Mouse (Mus musculus) C2C12 (cell line): ENCODE measurements at regions not wholly inside any gene's neighbourhood (a gene's known extent, or its start where the extent isn't known, plus 50 kb on each side); places are given as distances from the start of the nearest gene placed in this dataset.
"Not testable (repeated sequence)": the region's sequence is repeated elsewhere in the genome, so short reads cannot be mapped to it uniquely, and the experiment has no call there.

Experiments
- H3K27me3 ChIP-seq: one replicate; pipeline ENCODE4 v1.6.1; 2011; ENCODE audit not compliant: control insufficient read depth, insufficient read depth, insufficient read length
- H3K36me3 ChIP-seq: one replicate; pipeline ENCODE4 v1.6.1; 2011; ENCODE audit not compliant: control insufficient read depth, insufficient read depth
- H3K4me3 ChIP-seq: one replicate; pipeline ENCODE4 v1.5.1; 2011; ENCODE audit warnings: mild to moderate bottlenecking, control low read depth; ENCODE audit not compliant: poor library complexity, insufficient read depth, severe bottlenecking
- H3K79me2 ChIP-seq: one replicate; pipeline ENCODE4 v1.6.1; 2011; ENCODE audit not compliant: control insufficient read depth, insufficient read depth
- H3K79me3 ChIP-seq: one replicate; pipeline ENCODE4 v1.6.1; 2011; ENCODE audit warnings: low read depth, control low read depth
- H3ac ChIP-seq: one replicate; pipeline ENCODE3; 2011; ENCODE audit warnings: low read depth; ENCODE audit not compliant: control insufficient read depth, insufficient read length
- CEBPB ChIP-seq: IDR thresholded peaks from one replicate; pipeline ENCODE4 v1.6.1; 2011; ENCODE audit warnings: low read depth, mild to moderate bottlenecking, control low read depth, moderate library complexity
- CTCF ChIP-seq: IDR thresholded peaks from one replicate; pipeline ENCODE4 v1.5.1; 2011; ENCODE audit not compliant: control insufficient read depth, insufficient read depth, insufficient read length
- FOSL1 ChIP-seq: IDR thresholded peaks from one replicate; pipeline ENCODE4 v1.8.0; 2011; ENCODE audit warnings: mild to moderate bottlenecking, low read length; ENCODE audit not compliant: poor library complexity, insufficient read depth, severe bottlenecking
- MAX ChIP-seq: IDR thresholded peaks from one replicate; pipeline ENCODE4 v1.6.1; 2011; ENCODE audit warnings: mild to moderate bottlenecking, control low read depth
- MYOD1 ChIP-seq: IDR thresholded peaks from one replicate; pipeline ENCODE4 v1.6.1; 2011; ENCODE audit warnings: low read depth; ENCODE audit not compliant: control insufficient read depth, insufficient read length
- MYOG ChIP-seq: IDR thresholded peaks from one replicate; pipeline ENCODE4 v1.6.1; 2011; ENCODE audit not compliant: control insufficient read depth, insufficient read length; ENCODE audit errors: extremely low read depth
- USF1 ChIP-seq: IDR thresholded peaks from one replicate; pipeline ENCODE4 v1.6.1; 2011; ENCODE audit warnings: low read depth, mild to moderate bottlenecking, control low read depth, moderate library complexity

GRCm38 (mm10) chr3:21728019-21728418, 348.4 kb upstream of the Tbl1xr1 start:
- H3ac ChIP-seq = no peak overlapping the region
- no peaks in the 10 kb centered on the region for H3K36me3 ChIP-seq
- H3K79me2 ChIP-seq = no peaks in the 10 kb centered on the region
- no peaks in the 10 kb centered on the region for H3K79me3 ChIP-seq
- no peak for TF ChIP-seq CEBPB
- TF ChIP-seq MAX = no peak
- TF ChIP-seq FOSL1 = no peak
- TF ChIP-seq CTCF = no peak
- TF ChIP-seq USF1 = no peak
- TF ChIP-seq MYOD1 = no peak
- no peak for TF ChIP-seq MYOG
- H3K27me3 ChIP-seq = no peaks in the 10 kb centered on the region
- no peak overlapping the region for H3K4me3 ChIP-seq

GRCm38 (mm10) chr3:21729328-21729727, 347.1 kb upstream of the Tbl1xr1 start:
- TF ChIP-seq MYOG (no peak), FOSL1 (no peak), MAX (no peak), MYOD1 (no peak), CEBPB (no peak), CTCF (no peak), USF1 (no peak)
- Histone ChIP-seq H3K36me3 (no peaks in the 10 kb centered on the region), H3K4me3 (no peak overlapping the region), H3K79me2 (no peaks in the 10 kb centered on the region), H3K27me3 (no peaks in the 10 kb centered on the region), H3K79me3 (no peaks in the 10 kb centered on the region), H3ac (no peak overlapping the region)

GRCm38 (mm10) chr3:21735688-21736087, 340.8 kb upstream of the Tbl1xr1 start:
- not testable (repeated sequence) for H3K36me3 ChIP-seq, H3K4me3 ChIP-seq, H3K79me2 ChIP-seq, H3ac ChIP-seq, H3K27me3 ChIP-seq, H3K79me3 ChIP-seq

GRCm38 (mm10) chr3:21739720-21740119, 336.7 kb upstream of the Tbl1xr1 start:
- Histone ChIP-seq H3K36me3 (no peaks in the 10 kb centered on the region), H3K79me2 (no peaks in the 10 kb centered on the region), H3K4me3 (no peak overlapping the region), H3K79me3 (no peaks in the 10 kb centered on the region), H3K27me3 (no peaks in the 10 kb centered on the region), H3ac (no peak overlapping the region)
- TF ChIP-seq FOSL1 = no peak

GRCm38 (mm10) chr3:21744107-21744506, 332.3 kb upstream of the Tbl1xr1 start:
- no peaks in the 10 kb centered on the region for H3K27me3 ChIP-seq
- TF ChIP-seq USF1 (no peak), MYOD1 (no peak), MYOG (no peak), CTCF (no peak), CEBPB (no peak), FOSL1 (no peak), MAX (no peak)
- H3ac ChIP-seq = no peak overlapping the region

GRCm38 (mm10) chr3:21760516-21761218, 315.8 kb upstream of the Tbl1xr1 start:
- no peaks in the 10 kb centered on the region for H3K79me2 ChIP-seq
- H3ac ChIP-seq = no peak overlapping the region
- no peaks in the 10 kb centered on the region for H3K36me3 ChIP-seq
- H3K79me3 ChIP-seq = no peaks in the 10 kb centered on the region
- no peak overlapping the region for H3K4me3 ChIP-seq
- no peaks in the 10 kb centered on the region for H3K27me3 ChIP-seq
- TF ChIP-seq CTCF (no peak), MYOD1 (no peak), FOSL1 (no peak), MAX (no peak), CEBPB (no peak), USF1 (no peak), MYOG (no peak)

More at GRCm38 (mm10) chr3:21744107-21744506, 332.3 kb upstream of the Tbl1xr1 start:
- Histone ChIP-seq H3K79me3 (no peaks in the 10 kb centered on the region), H3K36me3 (no peaks in the 10 kb centered on the region), H3K4me3 (no peak overlapping the region), H3K79me2 (no peaks in the 10 kb centered on the region)
